Mouse (Mus musculus) liver, adult 10 weeks (tissue): ENCODE measurements around the gene Ppm1a. TPM values are rescaled to one million over a fixed set of nuclear protein-coding genes. Genes with fewer than 3 reads are reported as not detected.

ENCODE experiments used
- polyA plus RNA-seq: library from polyadenylated mRNA; stranded (reverse); fragments of 350-450 nt; fragmentation: Illumina TruSeq; extraction: RNeasy Lipid Tissue Mini Kit (QIAGEN cat#74804); gene quantifications from one replicate; pipeline ENCODE4 v1.2.3, GENCODE M21; 2014; ENCODE audit warnings: low read depth, low replicate concordance

Ppm1a gene
- polyA plus RNA-seq = 143 TPM

GRCm38 (mm10) chr12:72757086-72757485 lies at the start of gene Ppm1a:
TSS of gene Ppm1a (plus strand) at chr12:72757455.

Other genes starting within 250 kb of the Ppm1a start
- 3.6 TPM for gene Pcnx4, start 221.1 kb upstream of the Ppm1a start, polyA plus RNA-seq
- 151 TPM for gene Gm4756, start 107.8 kb upstream of the Ppm1a start, polyA plus RNA-seq
- 48.7 TPM for gene Dhrs7, start 92.5 kb upstream of the Ppm1a start, polyA plus RNA-seq
- gene Six6, start 182.4 kb downstream of the Ppm1a start, polyA plus RNA-seq = not detected
- gene 4930447C04Rik, start 183.3 kb downstream of the Ppm1a start, polyA plus RNA-seq = not detected